Mouse (Mus musculus) adrenal gland, adult 18-20 months (tissue): ENCODE results near the gene Tet3. TPM values are rescaled to one million over a fixed set of nuclear protein-coding genes. Genes with fewer than 3 reads are reported as not detected.

ENCODE experiments used
- DNase-seq, 2 experiments: peaks; one replicate each; pipeline ENCODE4 v3.0.0; 2021 to 2022; ENCODE audit warnings: low spot score in 2 of 2
- microRNA-seq, 2 experiments: library from miRNA; unstranded; fragments of <30 nt; microRNA quantifications; one replicate each; pipeline ENCODE4 v1.2.0; 2021; ENCODE audit warnings: borderline number of aligned reads in 2 of 2
- total RNA-seq, 2 experiments: library from RNA; stranded (reverse); gene quantifications; 1 replicate in 1 of 2; 2 replicates in 1 of 2; pipeline ENCODE4 v1.2.3; 2021

The Tet3 gene
- total RNA-seq, 2 experiments from 2014 or later, result 24.2 to 25.7 TPM

DNA sequence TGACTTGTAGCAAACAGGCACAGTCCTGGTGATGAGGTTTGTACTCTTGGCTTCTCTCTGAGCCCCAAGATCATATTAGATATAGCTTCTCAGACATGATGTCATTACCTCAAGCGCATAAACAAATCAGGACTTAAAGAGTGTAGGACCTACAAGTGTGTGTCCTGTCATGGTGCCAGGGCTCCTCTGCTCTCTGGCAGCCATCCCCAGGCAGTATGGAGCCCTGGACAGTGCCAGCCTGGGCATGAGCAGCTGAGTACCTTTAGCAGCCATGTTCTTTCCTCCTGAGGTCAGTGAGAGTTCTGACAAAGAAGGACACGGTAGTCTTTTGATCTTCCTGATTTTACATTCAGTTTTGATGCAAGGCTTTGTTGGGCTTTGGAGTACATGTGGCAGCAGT lies 115.9 kb downstream of the Tet3 start:
- no peak for DNase-seq

DNA sequence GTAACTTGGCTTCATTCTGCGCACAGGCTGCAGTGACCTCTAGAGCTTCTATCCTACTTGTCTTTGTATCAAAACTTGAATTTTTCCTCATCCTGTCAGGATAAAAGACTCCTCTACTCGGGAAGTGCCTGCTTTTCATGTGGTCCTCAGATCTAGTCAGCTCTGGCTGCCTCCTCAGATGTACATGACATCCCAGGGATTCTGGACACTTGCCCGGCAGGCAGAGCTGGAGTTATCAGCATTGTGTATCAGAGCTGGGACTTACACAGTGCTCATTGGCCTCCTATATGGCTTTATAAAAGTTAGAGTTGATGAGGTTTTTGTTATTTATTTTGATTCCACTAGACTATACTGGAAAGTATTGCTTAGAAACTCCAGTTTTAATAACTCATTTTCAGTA lies 117.5 kb downstream of the Tet3 start:
- no peak for DNase-seq

DNA sequence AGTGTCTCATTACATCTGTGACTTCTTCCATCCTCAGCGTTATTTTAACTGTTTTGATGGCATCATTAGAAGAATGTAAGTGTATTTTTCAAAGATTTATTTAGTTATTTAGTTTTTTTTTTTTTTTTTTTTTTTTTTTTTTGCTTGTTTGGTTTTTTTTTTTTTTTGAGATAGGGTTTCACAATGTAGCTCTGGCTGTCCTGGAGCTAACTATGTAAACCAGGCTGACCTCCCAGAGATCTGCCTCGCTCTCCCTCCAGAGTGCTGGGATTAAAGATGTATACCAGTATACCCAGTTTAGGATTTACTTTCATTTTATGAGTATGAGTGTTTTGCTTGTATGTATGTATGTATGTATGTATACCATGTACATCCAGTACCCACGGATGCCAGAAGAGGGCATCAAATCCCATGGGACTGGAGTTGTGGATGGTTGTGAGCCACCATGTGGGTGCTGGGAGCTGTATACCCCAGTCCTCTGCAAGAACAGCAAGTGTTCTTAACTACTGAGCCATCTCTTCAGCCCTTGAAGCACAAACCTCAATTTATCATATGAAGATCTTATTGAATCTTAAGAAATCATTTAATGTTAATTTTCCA lies 131.2 kb downstream of the Tet3 start:
- DNase-seq, result no peak

DNA sequence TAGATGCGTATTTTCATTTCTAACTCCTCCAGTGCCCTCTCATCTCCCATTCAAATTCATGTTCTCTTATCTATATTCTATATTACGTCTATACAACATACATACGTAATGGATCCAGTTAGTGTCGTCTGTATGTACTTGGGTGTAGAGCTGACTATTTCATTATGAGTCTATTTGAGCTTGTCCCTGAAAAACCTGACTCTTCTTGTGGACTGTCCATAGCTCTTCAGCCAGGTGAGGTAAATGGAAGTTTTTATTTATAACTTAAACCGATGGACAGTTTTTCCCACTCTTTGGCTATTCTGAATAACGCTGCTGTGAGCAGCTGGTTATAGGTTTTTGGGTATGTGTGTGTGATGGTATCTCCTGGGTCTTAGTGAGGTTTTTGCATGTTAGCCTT lies 132.1 kb downstream of the Tet3 start:
- no peak for DNase-seq

DNA sequence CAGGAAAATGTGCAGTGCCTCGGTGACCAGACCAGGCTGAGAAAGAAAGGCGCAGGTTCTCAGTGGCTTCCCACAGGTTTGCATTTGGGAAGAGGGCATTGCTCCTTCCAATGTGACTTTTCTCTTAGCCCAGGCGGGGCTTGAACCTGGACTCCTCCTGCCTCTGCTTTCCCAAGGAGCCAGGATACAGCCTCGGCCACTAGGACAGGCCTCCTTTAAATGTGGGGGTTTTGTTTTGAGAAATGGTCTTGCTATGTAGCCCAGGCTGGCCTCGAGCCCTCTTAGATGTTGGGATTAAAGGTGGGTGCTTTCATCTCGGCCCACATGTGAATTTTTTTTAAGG lies 132.5 kb downstream of the Tet3 start:
- DNase-seq, result no peak

DNA sequence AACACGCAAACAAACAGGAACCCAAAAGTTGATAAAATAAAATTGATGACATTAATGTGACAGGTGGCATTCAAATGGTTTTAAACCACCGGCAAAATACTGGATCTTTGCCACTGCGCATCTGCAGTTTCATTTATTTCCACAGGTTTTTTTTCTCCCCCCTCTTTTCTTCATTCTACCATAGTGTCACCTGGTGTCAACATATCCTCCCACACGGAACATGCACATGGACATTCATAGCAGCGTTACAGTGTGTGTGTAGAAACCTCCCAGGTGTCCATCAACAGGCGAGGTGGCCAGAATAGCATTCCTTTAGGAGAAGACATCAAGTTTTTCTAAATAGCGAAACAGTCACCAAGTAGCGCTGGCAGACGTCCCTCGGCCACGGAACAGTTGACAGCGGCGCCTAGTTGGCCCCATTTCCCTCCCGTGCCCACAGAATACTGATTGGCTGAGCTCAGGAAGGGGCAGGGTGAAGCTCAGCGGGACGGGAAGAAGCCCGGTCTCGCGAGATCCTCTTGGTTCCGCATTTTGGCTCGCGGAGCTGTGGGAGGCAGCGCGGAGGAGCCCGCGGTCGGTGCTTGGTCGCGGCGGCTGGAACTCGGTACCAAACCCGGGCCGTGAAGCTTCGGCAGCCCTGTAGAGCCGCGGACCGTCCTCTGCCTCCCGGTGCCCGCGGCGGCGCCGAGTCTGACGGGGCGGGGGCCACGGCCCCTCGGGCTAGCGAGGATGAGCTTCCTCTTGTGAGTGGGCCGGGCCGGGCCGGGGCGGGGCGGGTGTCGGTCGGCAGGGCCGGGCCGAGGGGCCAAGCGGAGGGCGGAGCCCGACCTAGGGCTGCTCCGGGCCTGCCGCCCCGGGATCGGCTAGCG lies 133.1 kb downstream of the Tet3 start, which contains the start of the genes Mthfd2 and Mob1a:
Gene Mthfd2, minus strand, starts transcription at position 384 of the 869 bp plus-strand sequence.
Gene Mob1a, plus strand, starts transcription at position 492 of the 869 bp plus-strand sequence.
- peak; percentile 89 to 91 for DNase-seq

DNA sequence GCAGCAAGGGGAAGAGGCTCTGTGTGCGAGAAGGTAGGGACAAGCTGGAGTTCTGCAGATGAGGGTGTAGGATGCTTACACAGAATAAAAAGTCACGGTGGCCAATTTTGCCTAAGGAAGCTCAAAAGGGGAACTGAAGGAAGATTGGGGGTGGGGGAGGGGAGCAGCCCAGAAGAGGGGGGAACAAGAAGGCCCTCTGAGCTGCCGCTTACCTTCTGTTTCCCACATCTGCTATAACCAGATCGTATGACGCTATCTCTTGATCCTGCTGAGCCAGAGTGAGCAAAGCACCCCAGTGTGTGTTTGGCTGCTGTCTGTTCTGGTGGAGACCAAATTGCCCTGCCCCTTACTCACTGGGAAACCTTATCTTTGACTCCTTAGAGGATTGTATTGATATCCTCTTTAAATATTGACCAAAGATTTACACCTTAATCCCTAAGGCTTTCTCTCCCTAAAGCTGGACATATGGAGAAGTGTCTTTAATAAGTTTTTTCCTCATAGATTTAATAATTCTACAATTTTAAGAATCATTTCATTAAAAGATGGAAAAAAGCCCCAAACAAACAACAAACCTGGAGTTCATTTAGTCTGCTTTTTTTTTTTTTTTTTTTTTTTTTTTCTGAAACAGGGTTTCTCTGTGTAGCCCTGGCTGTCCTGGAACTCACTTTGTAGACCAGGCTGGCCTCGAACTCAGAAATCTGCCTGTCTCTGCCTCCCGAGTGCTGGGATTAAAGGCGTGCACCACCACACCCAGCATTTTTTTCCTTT lies 135.0 kb downstream of the Tet3 start:
- no peak for DNase-seq

DNA sequence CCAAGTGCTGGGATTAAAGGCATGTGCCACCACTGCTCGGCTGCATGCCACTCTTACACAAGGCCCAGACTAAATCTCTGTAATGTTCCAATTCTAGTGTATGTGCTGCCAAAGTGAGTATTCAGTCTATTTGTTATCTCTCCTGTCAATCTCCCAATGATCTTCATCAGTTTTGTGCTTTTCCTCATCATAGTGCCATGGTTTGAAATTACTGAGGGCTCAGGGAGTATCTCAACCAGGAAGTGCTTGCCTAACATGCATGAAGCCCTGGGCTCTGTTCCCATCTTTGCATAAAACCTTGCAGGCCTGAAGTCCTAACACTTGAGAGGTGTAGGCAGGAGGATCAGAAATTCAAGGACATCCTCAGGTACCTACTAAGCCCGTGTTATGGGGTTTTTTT lies 136.1 kb downstream of the Tet3 start:
- DNase-seq, result no peak

DNA sequence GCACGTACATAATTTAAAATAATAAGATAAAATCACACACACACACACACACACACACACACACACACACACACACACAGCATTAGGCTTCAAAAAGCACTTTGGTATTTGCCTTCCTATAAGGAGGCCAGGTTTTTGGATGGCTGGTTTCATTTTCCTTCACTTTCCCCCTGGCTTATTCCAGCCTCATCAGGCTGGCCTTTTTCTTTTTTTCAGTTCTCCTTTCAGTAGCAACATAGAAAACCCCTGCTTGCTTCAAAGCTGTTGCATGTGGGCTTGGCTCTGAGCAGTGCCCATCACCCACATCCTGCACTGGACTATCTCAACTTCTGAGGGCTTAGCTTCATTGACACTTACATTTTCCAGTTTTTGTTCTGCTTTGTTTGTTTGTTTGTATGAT lies 137.0 kb downstream of the Tet3 start:
- no peak for DNase-seq

DNA sequence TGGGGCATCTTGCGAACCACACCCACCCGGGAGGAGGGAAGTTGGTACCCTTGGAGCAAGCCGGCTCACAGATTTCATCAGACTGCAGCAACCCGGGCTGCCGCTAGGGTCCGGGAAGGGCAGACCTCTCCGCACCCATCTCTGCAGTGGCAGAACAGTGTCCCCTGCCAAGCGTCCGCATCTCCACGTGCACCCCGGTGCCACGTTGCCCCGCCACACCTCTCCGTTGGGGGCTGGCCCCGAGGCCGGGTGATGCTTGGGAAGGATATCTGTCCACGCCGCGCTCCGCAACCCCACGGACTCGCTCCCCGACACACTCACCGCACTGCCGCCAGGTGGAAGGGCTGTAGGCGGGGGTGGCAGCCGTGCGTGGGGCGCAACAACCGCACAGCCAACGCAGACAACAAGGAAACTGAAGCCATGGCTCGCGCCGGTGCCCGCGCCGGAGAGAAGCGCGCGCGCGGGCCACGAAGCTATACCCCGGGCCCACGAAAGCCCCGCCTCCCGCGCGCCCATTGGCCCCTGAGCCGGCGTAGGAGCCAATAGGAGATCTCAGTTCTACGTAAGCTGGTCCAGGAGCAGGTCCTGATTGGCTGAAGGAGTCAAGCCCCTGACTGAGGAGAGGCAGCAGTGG lies 141.7 kb downstream of the Tet3 start:
- peak; percentile 84 to 85 for DNase-seq

DNA sequence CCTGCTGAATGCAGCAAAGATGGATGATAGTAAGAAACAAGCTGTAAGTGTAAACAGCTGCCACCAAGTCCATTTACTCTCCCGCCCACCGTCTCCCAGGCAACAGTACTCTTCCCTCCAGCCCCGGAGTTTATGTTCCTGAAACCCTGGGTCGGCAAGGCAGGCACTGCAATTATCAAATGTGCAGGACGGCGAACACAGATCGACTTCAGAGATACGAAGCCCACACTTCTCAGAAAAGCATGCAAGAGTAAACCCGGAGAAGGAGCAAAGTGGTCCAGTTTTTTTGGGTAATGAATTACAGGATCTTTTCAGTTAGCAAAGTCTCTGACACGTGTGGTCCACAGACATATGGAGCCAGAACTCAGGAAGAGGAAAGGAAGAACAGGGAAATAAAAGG lies 142.9 kb downstream of the Tet3 start:
- no peak for DNase-seq

DNA sequence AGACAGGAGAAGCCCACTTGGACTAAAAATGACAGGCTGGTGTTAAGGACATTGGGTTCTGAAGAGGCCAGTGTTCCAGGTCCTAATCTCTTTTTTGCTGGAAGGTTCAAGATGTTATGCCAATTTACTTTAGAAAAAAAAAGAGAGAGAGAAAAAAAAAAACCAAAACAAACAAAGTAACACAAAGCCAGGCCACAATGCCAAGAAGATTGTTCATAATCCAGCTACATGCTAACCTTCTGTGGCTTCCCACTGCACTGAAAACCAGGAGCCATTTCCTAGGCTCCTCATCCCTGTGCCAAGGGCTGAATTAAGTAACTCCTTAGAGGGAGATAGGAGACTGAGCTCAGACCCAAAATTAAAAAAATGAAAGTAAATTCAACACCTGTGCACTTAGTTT lies 143.6 kb downstream of the Tet3 start:
- no peak for DNase-seq

DNA sequence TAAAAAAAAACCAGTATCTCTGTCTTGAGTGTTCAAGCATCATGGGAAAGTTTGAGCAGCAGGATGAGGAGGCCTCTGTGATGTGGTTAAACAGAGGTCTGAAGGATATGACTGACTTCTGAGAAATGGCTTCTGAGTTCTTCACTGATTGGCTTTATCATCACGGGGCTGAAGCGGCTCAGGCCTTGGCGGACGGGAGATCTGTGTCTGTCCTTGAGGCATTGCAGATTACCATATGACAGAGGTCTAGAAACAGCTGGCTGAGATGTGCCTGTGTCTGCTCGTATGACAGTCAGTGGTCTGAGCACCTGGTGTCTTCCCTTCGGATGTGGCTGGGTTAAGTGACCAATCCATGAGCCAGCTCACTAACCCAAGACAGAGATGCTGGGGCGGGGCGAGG lies 146.4 kb downstream of the Tet3 start:
- peak in 1 of 2 experiments; percentile 12 for DNase-seq

Small RNAs within 50 kb of the gene (microRNA-seq; reads per million reads assigned to microRNA genes)
- 0 reads per million in 2 experiments for gene Mir6374

Other genes starting within 250 kb of the Tet3 start
- gene Slc4a5, start 239.3 kb downstream of the Tet3 start, total RNA-seq, result under 1 TPM in 1 of 2 experiments, not detected in 1; 0.07 TPM
- gene Mthfd2, start 133.2 kb downstream of the Tet3 start, total RNA-seq, result 10 to 100 TPM; 12.3 to 24.1 TPM
- 10 to 100 TPM; 67.7 to 79.2 TPM for gene Mob1a, start 133.1 kb downstream of the Tet3 start, total RNA-seq
- gene Bola3, start 109.9 kb downstream of the Tet3 start, total RNA-seq, result 100 to 1,000 TPM; 257 to 284 TPM
- 10 to 100 TPM; 36.7 to 38.4 TPM for gene Dguok, start 47.9 kb upstream of the Tet3 start, total RNA-seq
- gene Actg2, start 77.2 kb upstream of the Tet3 start, total RNA-seq, result under 1 TPM; 0.38 to 0.53 TPM
- 10 to 100 TPM; 20.6 to 21.8 TPM for gene Stambp, start 113.6 kb upstream of the Tet3 start, total RNA-seq
- not detected for gene Clec4f, start 197.1 kb upstream of the Tet3 start, total RNA-seq
- gene Cd207, start 218.8 kb upstream of the Tet3 start, total RNA-seq, result under 1 TPM; 0.27 to 0.32 TPM